Mouse (Mus musculus) intestine, postnatal 0 days (tissue): ENCODE measurements around the gene Lrmp. TPM values are rescaled to one million over a fixed set of nuclear protein-coding genes. Genes with fewer than 3 reads are reported as not detected.
A peak's percentile ranks its signal among the peaks of the same experiment; 100 is the strongest.

Source experiments
- ATAC-seq: fragments of 200-750 bp; cut with Nextera tagmentation; 2 replicates; pipeline ENCODE4 v1.8.0; 2017; ENCODE audit warnings: mild to moderate bottlenecking, moderate TSS enrichment, moderate library complexity
- H3K27ac ChIP-seq: fragments of 300-500 bp; sonication (generic); 2 replicates; pipeline ENCODE4 v1.5.1; 2014; ENCODE audit warnings: mild to moderate bottlenecking, low read depth, low read length, moderate library complexity
- H3K27me3 ChIP-seq: fragments of 300-500 bp; sonication (generic); replicated peaks from 2 replicates; pipeline ENCODE4 v1.6.1; 2014; ENCODE audit warnings: low read length, mixed read lengths; ENCODE audit not compliant: control insufficient read depth, insufficient read depth
- H3K36me3 ChIP-seq: fragments of 300-500 bp; sonication (generic); 2 replicates; pipeline ENCODE4 v1.6.1; 2014; ENCODE audit warnings: mild to moderate bottlenecking, moderate library complexity; ENCODE audit not compliant: control insufficient read depth, insufficient read depth
- H3K4me1 ChIP-seq: fragments of 300-500 bp; sonication (generic); replicated peaks from 2 replicates; pipeline ENCODE4 v1.6.1; 2014; ENCODE audit warnings: antibody characterized with exemption, low read length, mixed read lengths; ENCODE audit not compliant: control insufficient read depth, insufficient read depth
- H3K4me2 ChIP-seq: fragments of 300-500 bp; sonication (generic); replicated peaks from 2 replicates; pipeline ENCODE4 v1.6.1; 2014; ENCODE audit warnings: low read depth, mild to moderate bottlenecking, moderate library complexity
- H3K4me3 ChIP-seq: fragments of 300-500 bp; sonication (generic); 2 replicates; pipeline ENCODE4 v1.5.1; 2014; ENCODE audit warnings: low read depth, low read length
- H3K9ac ChIP-seq: fragments of 300-500 bp; sonication (generic); 2 replicates; pipeline ENCODE4 v1.6.1; 2014; ENCODE audit warnings: mild to moderate bottlenecking, low read depth, low read length
- H3K9me3 ChIP-seq: fragments of 300-500 bp; sonication (generic); 2 replicates; pipeline ENCODE4 v1.6.1; 2016; ENCODE audit warnings: mixed run types; ENCODE audit not compliant: control insufficient read depth
- CTCF ChIP-seq: sonication (generic); IDR thresholded peaks from 2 replicates; pipeline ENCODE4 v1.5.1; 2016; ENCODE audit warnings: low read depth, mild to moderate bottlenecking, control low read depth, antibody characterized with exemption, moderate library complexity
- WGBS: fragments of 180-500 bp; shearing (Covaris S2); extraction: QIAGEN DNeasy Blood & Tissue Kit; methylation state at CpG from one replicate; pipeline ENCODE4 v1.1.7; 2014; 5-methylcytosine and 5-hydroxymethylcytosine counted together
- polyA plus RNA-seq: library from polyadenylated mRNA; unstranded; fragments of >200 nt; fragmentation: Nextera tagmentation; extraction: Ambion mirVana; gene quantifications from 2 replicates; pipeline ENCODE4 v1.2.1, GENCODE M21; 2015

Gene Lrmp
- polyA plus RNA-seq, 1 experiment from 2014 or later, result 1.1 TPM

DNA sequence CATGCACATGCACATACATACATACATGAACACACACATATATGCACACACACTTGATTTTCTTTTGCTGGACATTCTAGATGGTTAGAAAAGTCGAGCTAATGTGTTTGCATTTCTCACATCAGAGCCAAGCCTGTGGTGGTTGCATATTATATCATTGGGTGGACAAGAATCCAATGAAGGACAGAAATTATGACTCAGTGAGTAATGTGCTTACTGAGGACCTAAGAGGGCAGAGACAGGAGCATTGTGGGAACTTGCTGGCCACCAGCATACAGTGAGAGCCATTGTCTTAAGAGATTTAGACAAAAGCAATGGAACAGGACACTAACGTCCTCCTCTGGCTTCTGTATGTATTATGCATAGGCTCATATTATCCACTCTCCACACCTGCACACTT, 892 bp upstream of the Lrmp start:
- H3K36me3 ChIP-seq, result no peaks in the 10 kb centered on the region
- no peak for TF ChIP-seq CTCF

DNA sequence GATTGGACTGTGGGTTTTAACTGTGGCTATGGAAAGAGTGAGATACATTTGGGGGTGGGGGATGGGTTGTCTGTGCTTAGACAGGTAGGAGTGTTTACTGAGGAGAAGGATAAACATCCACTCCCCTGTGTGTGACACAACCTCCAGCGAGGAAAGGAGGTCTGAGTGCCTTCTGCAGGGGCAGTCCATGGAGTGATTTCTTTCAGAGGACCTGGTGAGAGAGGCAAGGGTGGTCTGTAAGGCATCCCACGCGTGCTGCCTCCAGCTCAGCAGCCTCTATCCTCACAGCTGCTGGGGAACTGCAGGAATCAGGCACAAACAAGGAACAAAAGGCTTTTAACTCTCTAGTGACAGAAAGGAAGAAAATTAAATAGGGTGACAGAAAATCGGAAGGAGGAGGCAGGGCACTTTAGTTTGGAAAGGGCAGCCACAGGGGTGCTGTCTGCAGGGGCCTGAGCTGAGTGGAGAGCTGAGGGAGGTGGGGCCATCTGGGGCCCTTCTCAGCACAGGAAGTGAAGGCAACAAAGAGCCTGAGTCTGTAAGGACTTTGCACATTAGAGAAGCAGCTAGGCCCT, 732 bp downstream of the Lrmp start:
- H3K4me1 ChIP-seq, result 0 out of 2 replicates have a peak, but pooled peaks cover 3% of the 10 kb centered on the region
- peak; percentile 61; the same call in 1 of the 2 replicates for ATAC-seq
- H3K27ac ChIP-seq, result no peak overlapping the region
- no peaks in the 10 kb centered on the region for H3K36me3 ChIP-seq
- H3K4me3 ChIP-seq, result no peak overlapping the region
- no peak for TF ChIP-seq CTCF
- no peaks in the 10 kb centered on the region for H3K9me3 ChIP-seq
- no peak overlapping the region for H3K9ac ChIP-seq
- WGBS, result 22% methylated on average over 4 of the region's 4 CpGs
- H3K27me3 ChIP-seq, result no peaks in the 10 kb centered on the region
- H3K4me2 ChIP-seq, result no peak overlapping the region

More for the DNA sequence above, 892 bp upstream of the Lrmp start:
- no peak overlapping the region for H3K9ac ChIP-seq
- H3K27me3 ChIP-seq, result no peaks in the 10 kb centered on the region
- H3K4me1 ChIP-seq, result 0 out of 2 replicates have a peak, but pooled peaks cover 3% of the 10 kb centered on the region
- H3K4me3 ChIP-seq, result no peak overlapping the region
- WGBS, result 71% methylated on average over 2 of the region's 2 CpGs
- H3K27ac ChIP-seq, result no peak overlapping the region
- no peak overlapping the region for H3K4me2 ChIP-seq
- H3K9me3 ChIP-seq, result no peaks in the 10 kb centered on the region
- no peak for ATAC-seq

GRCm38 (mm10) chr6:145120086-145120485, 4.6 kb downstream of the Lrmp start:
- Histone ChIP-seq H3K9ac (no peak overlapping the region), H3K4me2 (no peak overlapping the region), H3K27me3 (no peaks in the 10 kb centered on the region), H3K4me3 (no peak overlapping the region), H3K9me3 (no peaks in the 10 kb centered on the region), H3K4me1 (0 out of 2 replicates have a peak, but pooled peaks cover 3% of the 10 kb centered on the region), H3K27ac (no peak overlapping the region), H3K36me3 (no peaks in the 10 kb centered on the region)
- TF ChIP-seq CTCF, result no peak
- no peak for ATAC-seq
- 81% methylated on average over 2 of the region's 2 CpGs for WGBS

DNA sequence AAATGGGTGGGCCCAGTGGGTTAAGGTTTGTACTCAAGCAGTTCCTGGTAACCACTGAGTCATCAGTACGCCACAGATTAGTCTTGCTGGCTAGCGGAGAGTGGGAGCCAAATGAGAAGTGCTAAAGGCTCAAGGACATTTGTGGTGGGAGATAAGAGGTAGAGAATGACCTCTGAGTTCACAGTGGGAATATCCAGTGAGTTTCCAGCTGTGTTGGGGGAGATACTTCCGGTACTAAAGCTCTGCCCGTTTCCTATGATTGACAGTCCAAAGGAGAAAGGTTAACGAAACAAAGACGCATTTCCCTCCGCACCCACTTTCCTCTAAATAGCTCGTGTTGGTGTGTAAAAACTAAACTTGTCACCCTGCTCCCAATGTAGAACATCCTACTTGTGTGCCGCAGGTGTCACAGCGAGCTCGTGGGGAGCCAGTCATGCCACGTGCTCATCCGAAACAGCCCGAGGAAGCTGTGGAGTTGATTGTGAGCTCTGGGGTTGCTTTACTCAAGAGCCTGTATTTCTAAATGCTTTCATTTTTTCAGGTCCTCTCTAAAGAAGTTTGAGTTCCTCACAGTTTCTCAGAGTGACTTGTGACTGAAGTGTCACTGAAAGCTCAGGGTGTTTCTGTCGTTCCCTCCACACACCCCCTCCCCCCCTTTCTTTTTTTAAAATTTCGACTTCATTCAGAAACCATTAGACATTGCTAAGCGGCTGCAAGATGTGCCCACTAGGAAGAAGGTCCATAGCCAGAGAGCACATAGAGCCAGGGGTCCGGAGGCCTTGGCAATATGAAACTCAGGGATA, 5.5 kb downstream of the Lrmp start:
- Histone ChIP-seq H3K9ac (no peak overlapping the region), H3K9me3 (no peaks in the 10 kb centered on the region), H3K4me1 (0 out of 2 replicates have a peak, but pooled peaks cover 3% of the 10 kb centered on the region), H3K27me3 (no peaks in the 10 kb centered on the region), H3K27ac (no peak overlapping the region), H3K4me3 (no peak overlapping the region), H3K4me2 (0 out of 2 replicates have a peak overlapping the region, but pooled peaks have one; percentile 4), H3K36me3 (no peaks in the 10 kb centered on the region)
- WGBS, result 53% methylated on average over 18 of the region's 18 CpGs
- no peak for ATAC-seq
- TF ChIP-seq CTCF, result no peak

- 0 out of 2 replicates have a peak, but pooled peaks cover under 1% of the 10 kb centered on the region for H3K4me1 ChIP-seq
- H3K9ac ChIP-seq, result no peak overlapping the region
- TF ChIP-seq CTCF, result no peak
- H3K4me3 ChIP-seq, result no peak overlapping the region
- WGBS, result 66% methylated on average over 21 of the region's 21 CpGs
- H3K36me3 ChIP-seq, result no peaks in the 10 kb centered on the region
- ATAC-seq, result no peak
- H3K4me2 ChIP-seq, result no peak overlapping the region
- no peak overlapping the region for H3K27ac ChIP-seq
- H3K27me3 ChIP-seq, result no peaks in the 10 kb centered on the region
- H3K9me3 ChIP-seq, result no peaks in the 10 kb centered on the region
Observed at GRCm38 (mm10) chr6:145121590-145122420, 6.4 kb downstream of the Lrmp start.
